Mouse (Mus musculus) C2C12 (cell line): ENCODE results near the gene Otud7a.

Source experiments
- CEBPB ChIP-seq: IDR thresholded peaks from one replicate; pipeline ENCODE4 v1.6.1; 2011; ENCODE audit warnings: low read depth, mild to moderate bottlenecking, control low read depth, moderate library complexity
- CTCF ChIP-seq: IDR thresholded peaks from one replicate; pipeline ENCODE4 v1.5.1; 2011; ENCODE audit not compliant: control insufficient read depth, insufficient read depth, insufficient read length
- MAX ChIP-seq: IDR thresholded peaks from one replicate; pipeline ENCODE4 v1.6.1; 2011; ENCODE audit warnings: mild to moderate bottlenecking, control low read depth
- MYOD1 ChIP-seq: IDR thresholded peaks from one replicate; pipeline ENCODE4 v1.6.1; 2011; ENCODE audit warnings: low read depth; ENCODE audit not compliant: control insufficient read depth, insufficient read length
- USF1 ChIP-seq: IDR thresholded peaks from one replicate; pipeline ENCODE4 v1.6.1; 2011; ENCODE audit warnings: low read depth, mild to moderate bottlenecking, control low read depth, moderate library complexity

DNA sequence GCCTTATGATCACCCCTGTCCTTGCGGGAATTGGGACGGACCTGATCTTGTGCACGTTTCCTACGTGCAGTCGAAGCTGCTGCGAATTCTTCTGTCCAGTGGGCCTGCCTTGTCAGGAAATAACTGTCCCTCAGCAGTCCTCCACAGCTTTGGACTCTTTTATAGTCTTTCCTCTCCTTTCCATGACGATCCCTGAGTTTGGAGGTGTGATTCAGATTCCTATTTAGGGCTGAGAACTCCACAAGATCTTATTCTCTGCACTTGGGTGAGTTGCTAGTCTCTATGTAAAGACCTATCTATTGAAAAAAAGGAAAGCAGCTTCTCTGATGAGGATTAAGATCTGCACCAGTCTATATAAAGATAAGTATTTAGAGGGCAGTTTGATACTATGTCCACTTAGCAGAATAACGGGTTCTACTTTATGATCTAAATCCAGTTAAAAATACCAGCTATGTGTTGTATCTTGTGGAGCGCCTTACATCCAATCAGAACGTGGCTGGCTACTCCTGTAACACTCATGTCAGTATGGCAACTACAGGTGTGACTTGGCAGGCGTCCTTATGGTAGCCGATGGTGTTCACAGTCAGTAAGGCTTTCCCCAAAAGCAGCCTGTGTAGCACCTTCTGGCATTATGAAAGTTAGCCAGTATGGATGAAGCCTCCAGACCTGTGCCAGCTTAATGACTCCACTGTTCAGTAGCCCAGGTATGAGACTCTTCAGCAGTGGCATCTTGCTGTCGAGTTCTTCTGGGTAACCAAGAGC, 274.8 kb downstream of the Otud7a start:
- TF ChIP-seq CTCF (no peak), CEBPB (no peak), MAX (no peak), USF1 (no peak), MYOD1 (no peak)
